Mouse (Mus musculus) kidney, adult 10 weeks (tissue): ENCODE results near the gene Abca17. TPM values are rescaled to one million over a fixed set of nuclear protein-coding genes. Genes with fewer than 3 reads are reported as not detected.

Source experiments
- polyA plus RNA-seq: library from polyadenylated mRNA; stranded (reverse); fragments of 350-450 nt; fragmentation: Illumina TruSeq; extraction: RNeasy Lipid Tissue Mini Kit (QIAGEN cat#74804); gene quantifications from one replicate; pipeline ENCODE4 v1.2.3, GENCODE M21; 2014; ENCODE audit warnings: low read depth, low replicate concordance

Abca17 gene
- 0.53 TPM for polyA plus RNA-seq

GRCm38 (mm10) chr17:24350926-24351759 lies at the start of gene Abca17:
TSS of gene Abca17 (minus strand) at chr17:24351068.

DNA sequence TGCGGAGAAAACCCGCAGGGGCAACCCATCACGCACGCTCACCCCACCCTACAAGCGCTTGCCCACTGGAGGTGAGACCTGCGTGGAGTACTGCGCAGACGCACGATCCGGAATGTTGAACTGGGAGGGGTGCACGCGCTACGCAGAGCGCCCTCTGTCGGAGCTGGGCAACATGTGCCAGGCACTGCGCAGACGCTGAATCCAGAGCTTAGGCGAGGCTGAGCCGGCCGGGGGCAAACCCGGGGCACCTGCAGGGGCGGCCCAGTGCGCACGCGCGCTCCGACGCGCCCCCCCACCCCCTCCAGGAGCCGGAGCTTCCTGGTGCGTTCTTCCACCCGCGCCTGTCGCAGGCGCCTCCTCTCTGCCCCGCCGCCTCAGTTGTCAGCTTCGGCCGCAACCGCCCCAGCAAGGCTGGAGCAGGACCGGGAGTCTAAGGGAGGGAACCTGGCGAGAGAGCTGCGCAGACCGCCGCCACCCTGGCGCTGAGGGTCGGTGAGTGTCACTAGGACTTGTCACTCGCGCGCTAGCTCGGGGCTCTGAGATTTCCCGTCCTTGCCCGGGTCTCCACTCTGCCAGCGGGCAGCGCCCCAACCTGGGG lies 991 bp upstream of the Abca17 start, which contains the start of gene Abca3:
Abca3 (plus strand) TSS at position 191 of the 598 bp plus-strand sequence.

DNA sequence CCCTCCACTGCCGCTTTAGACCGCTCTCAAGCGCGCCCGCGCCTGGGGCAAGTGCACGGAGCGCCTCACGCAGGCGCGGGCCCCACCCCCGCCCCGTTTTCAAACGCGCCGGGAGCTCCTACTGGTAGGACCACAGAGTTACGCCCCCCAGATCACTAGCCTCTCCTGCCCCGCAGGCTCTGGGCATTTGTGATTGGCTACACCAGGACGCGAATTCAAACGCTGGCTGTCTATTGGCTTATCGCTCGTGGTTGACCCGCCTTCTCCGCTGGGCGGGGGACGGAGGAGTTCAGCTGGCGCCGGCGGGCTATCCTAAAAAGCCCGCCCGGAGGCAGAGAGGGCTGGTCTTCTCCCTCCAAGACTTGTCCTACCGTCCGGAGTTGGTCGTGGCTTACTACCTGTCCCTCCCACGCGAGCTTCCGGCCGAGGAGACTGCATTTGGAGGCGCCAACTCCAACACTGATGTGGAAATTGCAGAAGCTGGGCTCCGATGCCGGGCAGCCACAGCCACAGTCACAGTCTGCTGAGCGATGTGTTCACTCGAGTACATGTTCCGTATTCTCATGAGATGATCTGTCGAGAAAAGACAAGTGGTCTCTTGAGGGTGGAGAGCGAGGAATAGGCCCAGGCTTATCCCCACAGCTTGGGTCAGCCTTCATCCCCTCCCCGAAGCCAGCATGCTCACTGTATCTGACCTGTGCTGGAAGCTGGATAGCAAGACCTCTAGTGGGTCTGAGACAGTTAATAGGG lies 99.4 kb downstream of the Abca17 start, which contains the start of gene Ccnf:
Ccnf (minus strand) TSS at position 165 of the 750 bp plus-strand sequence.

GRCm38 (mm10) chr17:24220435-24221411 lies 130.1 kb downstream of the Abca17 start, which contains the start of gene Tedc2:
TSS of gene Tedc2 (minus strand) at chr17:24220851.

Other genes starting within 250 kb of the Abca17 start
- gene Pdpk1, start 200.1 kb downstream of the Abca17 start, polyA plus RNA-seq: 45.9 TPM
- 1.0 TPM for gene Amdhd2, start 187.3 kb downstream of the Abca17 start, polyA plus RNA-seq
- gene Atp6v0c, start 181.4 kb downstream of the Abca17 start, polyA plus RNA-seq: 120 TPM
- 5.7 TPM for gene Tbc1d24, start 145.5 kb downstream of the Abca17 start, polyA plus RNA-seq
- gene Ntn3, start 141.5 kb downstream of the Abca17 start, polyA plus RNA-seq: not detected
- 1.6 TPM for gene Tedc2, start 130.2 kb downstream of the Abca17 start, polyA plus RNA-seq
- gene Ccnf, start 99.6 kb downstream of the Abca17 start, polyA plus RNA-seq: not detected
- gene Abca3, start 882 bp upstream of the Abca17 start, polyA plus RNA-seq: 18.1 TPM
- 33.1 TPM for gene Rnps1, start 63.5 kb upstream of the Abca17 start, polyA plus RNA-seq
- 43.3 TPM for gene Eci1, start 75.6 kb upstream of the Abca17 start, polyA plus RNA-seq
- 0.57 TPM for gene Dnase1l2, start 92.0 kb upstream of the Abca17 start, polyA plus RNA-seq
- gene E4f1, start 119.2 kb upstream of the Abca17 start, polyA plus RNA-seq: 0.40 TPM
- 14.7 TPM for gene Pgp, start 119.3 kb upstream of the Abca17 start, polyA plus RNA-seq
- gene Bricd5, start 122.8 kb upstream of the Abca17 start, polyA plus RNA-seq: not detected
- gene Mlst8, start 128.0 kb upstream of the Abca17 start, polyA plus RNA-seq: 2.4 TPM
- not detected for gene Caskin1, start 137.5 kb upstream of the Abca17 start, polyA plus RNA-seq
- gene Traf7, start 176.9 kb upstream of the Abca17 start, polyA plus RNA-seq: 1.9 TPM
- not detected for gene Rab26, start 183.1 kb upstream of the Abca17 start, polyA plus RNA-seq
- 4.7 TPM for gene Pkd1, start 198.8 kb upstream of the Abca17 start, polyA plus RNA-seq